Mouse (Mus musculus) lung, adult 2 months (tissue): ENCODE results near the gene Rgp1.

Experiments
- CTCF ChIP-seq: fragments of 200-500 bp; IDR thresholded peaks from 2 replicates; pipeline ENCODE4 v1.5.1; 2011; ENCODE audit warnings: mild to moderate bottlenecking, low read length, control low read depth; ENCODE audit not compliant: insufficient read depth
- POLR2A ChIP-seq: fragments of 200-500 bp; IDR thresholded peaks from 2 replicates; pipeline ENCODE4 v1.6.1; 2011; ENCODE audit warnings: low read depth, mild to moderate bottlenecking, control low read depth, low read length, borderline replicate concordance; ENCODE audit errors: extremely low read depth

GRCm38 (mm10) chr4:43598200-43598599 is 19.7 kb downstream of the Rgp1 start:
- TF ChIP-seq POLR2A (no peak), CTCF (no peak)
